Mouse (Mus musculus) liver, embryonic 14.5 days (tissue): ENCODE data around the gene Bola1. TPM values are rescaled to one million over a fixed set of nuclear protein-coding genes. Genes with fewer than 3 reads are reported as not detected.
A peak's percentile ranks its signal among the peaks of the same experiment; 100 is the strongest.

Experiments used
- ATAC-seq: fragments of 200-750 bp; cut with Nextera tagmentation; 2 replicates; pipeline ENCODE4 v1.8.0; 2017; ENCODE audit warnings: moderate number of reproducible peaks, mild to moderate bottlenecking, moderate library complexity; ENCODE audit not compliant: insufficient read depth
- DNase-seq, 3 experiments: peaks; one replicate each; pipeline ENCODE4 v3.0.0-alpha.2; 2012 to 2013; ENCODE audit warnings: low read depth in 3 of 3, low spot score in 3 of 3
- H3K27ac ChIP-seq: fragments of 300-500 bp; sonication (generic); 2 replicates; pipeline ENCODE4 v1.5.1; 2014; ENCODE audit warnings: moderate library complexity, mild to moderate bottlenecking, control low read depth, inconsistent platforms
- H3K27me3 ChIP-seq: fragments of 300-500 bp; sonication (generic); 2 replicates; pipeline ENCODE4 v1.6.1; 2014; ENCODE audit warnings: mild to moderate bottlenecking, low read length, moderate library complexity; ENCODE audit not compliant: control insufficient read depth, insufficient read depth
- H3K36me3 ChIP-seq: fragments of 300-500 bp; sonication (generic); replicated peaks from 2 replicates; pipeline ENCODE4 v1.6.1; 2014; ENCODE audit warnings: low read depth; ENCODE audit not compliant: control insufficient read depth, insufficient read depth
- H3K4me1 ChIP-seq, 2 experiments: fragments of 200-500 bp in 1 of 2; fragments of 300-500 bp in 1 of 2; sonication (generic) in 1 of 2; replicated peaks; 2 replicates each; pipeline ENCODE4 v1.6.1; 2012 to 2014; ENCODE audit warnings: antibody characterized with exemption in 1 of 2, inconsistent platforms in 1 of 2, low read length in 1 of 2; ENCODE audit not compliant: control insufficient read depth in 2 of 2, insufficient read depth in 2 of 2
- H3K4me2 ChIP-seq: fragments of 300-500 bp; sonication (generic); 2 replicates; pipeline ENCODE4 v1.6.1; 2014; ENCODE audit warnings: low read depth, mild to moderate bottlenecking, control low read depth, moderate library complexity
- H3K4me3 ChIP-seq, 2 experiments: fragments of 200-500 bp in 1 of 2; fragments of 300-500 bp in 1 of 2; sonication (generic) in 1 of 2; 2 replicates each; pipeline ENCODE4 v1.5.1; 2012 to 2014; ENCODE audit warnings: low read depth in 2 of 2, low read length in 2 of 2, mild to moderate bottlenecking in 2 of 2, control low read depth in 1 of 2, inconsistent platforms in 1 of 2, moderate library complexity in 1 of 2; ENCODE audit not compliant: insufficient read depth in 1 of 2
- H3K9ac ChIP-seq: fragments of 300-500 bp; sonication (generic); replicated peaks from 2 replicates; pipeline ENCODE4 v1.6.1; 2014; ENCODE audit warnings: mild to moderate bottlenecking, control low read depth, moderate library complexity
- H3K9me3 ChIP-seq: fragments of 300-500 bp; sonication (generic); 2 replicates; pipeline ENCODE4 v1.6.1; 2016; ENCODE audit warnings: low read length, mixed read lengths; ENCODE audit not compliant: control insufficient read depth
- CTCF ChIP-seq: IDR thresholded peaks from 2 replicates; pipeline ENCODE4 v1.5.1; 2016; ENCODE audit warnings: antibody characterized with exemption, low read depth, control low read depth
- EP300 ChIP-seq: IDR thresholded peaks from 2 replicates; pipeline ENCODE4 v1.6.1; 2016; ENCODE audit warnings: antibody characterized with exemption, low read depth
- WGBS: fragments of 180-500 bp; shearing (Covaris S2); extraction: QIAGEN DNeasy Blood & Tissue Kit; methylation state at CpG from one replicate; pipeline ENCODE4 v1.1.7; 2014; ENCODE audit not compliant: insufficient replicate concordance; 5-methylcytosine and 5-hydroxymethylcytosine counted together
- polyA plus RNA-seq, 2 experiments: library from polyadenylated mRNA; depleted of rRNA in 1 of 2; stranded (reverse) in 1 of 2; unstranded in 1 of 2; fragments of >200 nt; fragmentation: Nextera tagmentation in 1 of 2; extraction: Ambion mirVana in 1 of 2; gene quantifications; 2 replicates each; pipeline versions ENCODE4 v1.2.1 to v1.2.3; 2012 to 2014

The Bola1 gene
- polyA plus RNA-seq, 2 experiments = 34.0 to 49.4 TPM

GRCm38 (mm10) chr3:96198181-96198580 lies 21.3 kb downstream of the Bola1 start:
- DNase-seq (peak in 1 of 3 experiments; percentile 45), ATAC-seq (peak; percentile 42; the same call in 1 of the 2 replicates)
- H3K4me3 ChIP-seq = peak overlapping the region; percentile 33 to 70
- 3% methylated on average over 6 of the region's 6 CpGs for WGBS
- H3K9ac ChIP-seq = peak overlapping the region; percentile 94
- peak overlapping the region; percentile 77 for H3K27ac ChIP-seq
- no peak for TF ChIP-seq CTCF
- no peak for TF ChIP-seq EP300
- peak overlapping the region; percentile 97 for H3K4me2 ChIP-seq
- H3K27me3 ChIP-seq = no peaks in the 10 kb centered on the region
- H3K4me1 ChIP-seq = peaks cover 13 to 22% of the 10 kb centered on the region in 2 experiments
- no peaks in the 10 kb centered on the region for H3K9me3 ChIP-seq
- no peaks in the 10 kb centered on the region for H3K36me3 ChIP-seq

GRCm38 (mm10) chr3:96197129-96197749 lies 22.3 kb downstream of the Bola1 start:
- H3K9ac ChIP-seq = peak overlapping the region; percentile 94
- peak overlapping the region; percentile 64 to 70 for H3K4me3 ChIP-seq
- DNase-seq = peak; percentile 74 to 76 (median 75)
- no peaks in the 10 kb centered on the region for H3K36me3 ChIP-seq
- under 1% methylated on average over 50 of the region's 50 CpGs for WGBS
- peak; percentile 90 for ATAC-seq
- H3K4me1 ChIP-seq = peaks cover 13 to 22% of the 10 kb centered on the region in 2 experiments
- no peaks in the 10 kb centered on the region; the same call in 1 of the 2 replicates for H3K27me3 ChIP-seq
- H3K4me2 ChIP-seq = peak overlapping the region; percentile 97
- H3K9me3 ChIP-seq = no peaks in the 10 kb centered on the region
- H3K27ac ChIP-seq = peak overlapping the region; percentile 77
- TF ChIP-seq CTCF (peak; percentile 35; the same call in 1 of the 2 replicates), EP300 (no peak)

GRCm38 (mm10) chr3:96196437-96197128 lies 22.9 kb downstream of the Bola1 start:
- Histone ChIP-seq H3K9me3 (no peaks in the 10 kb centered on the region), H3K4me3 (peak overlapping the region; percentile 64 to 70), H3K4me2 (peak overlapping the region; percentile 97), H3K27ac (peak overlapping the region; percentile 77), H3K36me3 (no peaks in the 10 kb centered on the region), H3K27me3 (no peaks in the 10 kb centered on the region; the same call in 1 of the 2 replicates), H3K9ac (peak overlapping the region; percentile 94), H3K4me1 (peaks cover 13 to 22% of the 10 kb centered on the region in 2 experiments)
- TF ChIP-seq EP300 = no peak
- TF ChIP-seq CTCF = no peak; the same call in 1 of the 2 replicates
- ATAC-seq (no peak), DNase-seq (no peak)
- WGBS = 17% methylated on average over 27 of the region's 27 CpGs

GRCm38 (mm10) chr3:96195616-96196313 lies 23.7 kb downstream of the Bola1 start:
- H3K4me1 ChIP-seq = peaks cover 13 to 22% of the 10 kb centered on the region in 2 experiments
- peak overlapping the region; percentile 97 for H3K4me2 ChIP-seq
- no peaks in the 10 kb centered on the region for H3K36me3 ChIP-seq
- no peak overlapping the region for H3K27ac ChIP-seq
- no peak for DNase-seq
- ATAC-seq = no peak
- 88% methylated on average over 11 of the region's 11 CpGs for WGBS
- no peak overlapping the region; a peak in 1 of 4 replicates for H3K4me3 ChIP-seq
- H3K9ac ChIP-seq = no peak overlapping the region
- no peaks in the 10 kb centered on the region for H3K9me3 ChIP-seq
- TF ChIP-seq EP300 = no peak
- peak; percentile 27 for TF ChIP-seq CTCF
- no peaks in the 10 kb centered on the region; the same call in 1 of the 2 replicates for H3K27me3 ChIP-seq

GRCm38 (mm10) chr3:96194966-96195365 lies 24.5 kb downstream of the Bola1 start:
- H3K4me3 ChIP-seq = no peak overlapping the region
- 53% methylated on average over 10 of the region's 10 CpGs for WGBS
- no peaks in the 10 kb centered on the region for H3K9me3 ChIP-seq
- TF ChIP-seq EP300 (no peak), CTCF (no peak)
- H3K4me2 ChIP-seq = no peak overlapping the region
- no peaks in the 10 kb centered on the region for H3K36me3 ChIP-seq
- peaks cover 13 to 22% of the 10 kb centered on the region in 2 experiments for H3K4me1 ChIP-seq
- no peaks in the 10 kb centered on the region; the same call in 1 of the 2 replicates for H3K27me3 ChIP-seq
- DNase-seq (no peak), ATAC-seq (no peak)
- no peak overlapping the region for H3K9ac ChIP-seq
- no peak overlapping the region for H3K27ac ChIP-seq
